Mouse (Mus musculus) left cerebral cortex, postnatal 14 days (tissue): ENCODE data around the gene Reln. TPM values are rescaled to one million over a fixed set of nuclear protein-coding genes. Genes with fewer than 3 reads are reported as not detected.

Source experiments
- DNase-seq, 2 experiments: peaks; one replicate each; pipeline ENCODE4 v3.0.0; 2021 to 2022; ENCODE audit warnings: low spot score in 2 of 2, mixed read lengths in 1 of 2
- intact Hi-C: fragments of 180-260 bp; cut with DNase I; formaldehyde crosslinking; loops from one replicate; pipeline ENCODE4 v1.15.1; 2025
- total RNA-seq, 2 experiments: library from RNA; stranded (reverse); gene quantifications; 2 replicates each; pipeline ENCODE4 v1.2.3; 2021

Reln gene
- total RNA-seq, 2 experiments from 2014 or later: 107 to 114 TPM

- DNase-seq: no peak
- intact Hi-C loops: no loop called here
Observed at GRCm38 (mm10) chr5:22253318-22253717, 91.2 kb downstream of the Reln start.

GRCm38 (mm10) chr5:22247850-22248249, 96.7 kb downstream of the Reln start:
- peak in 1 of 2 experiments; percentile 4 for DNase-seq
- intact Hi-C loops: no loop called here

GRCm38 (mm10) chr5:22245056-22245455, 99.4 kb downstream of the Reln start:
- intact Hi-C loops: no loop called here
- DNase-seq: peak; percentile 23

- intact Hi-C loops: no loop called here
- no peak for DNase-seq
Observed at GRCm38 (mm10) chr5:22243538-22243937, 101.0 kb downstream of the Reln start.

GRCm38 (mm10) chr5:22241560-22241959, 102.9 kb downstream of the Reln start:
- intact Hi-C loops: no loop called here
- no peak for DNase-seq

- no peak for DNase-seq
- intact Hi-C loops: no loop called here
Observed at GRCm38 (mm10) chr5:22236801-22237200, 107.7 kb downstream of the Reln start.

GRCm38 (mm10) chr5:22224515-22224914, 120.0 kb downstream of the Reln start:
- no peak for DNase-seq
- intact Hi-C loops: no loop called here

GRCm38 (mm10) chr5:22223940-22224339, 120.6 kb downstream of the Reln start:
- no peak for DNase-seq
- intact Hi-C loops: no loop called here

- intact Hi-C loops: no loop called here
- peak in 1 of 2 experiments; percentile 4 for DNase-seq
Observed at GRCm38 (mm10) chr5:22208311-22209021, 136.0 kb downstream of the Reln start.

- intact Hi-C loops: no loop called here
- DNase-seq: no peak
Observed at GRCm38 (mm10) chr5:22197926-22198325, 146.6 kb downstream of the Reln start.

- no peak for DNase-seq
- intact Hi-C loops: no loop called here
Observed at GRCm38 (mm10) chr5:22196891-22197290, 147.6 kb downstream of the Reln start.

GRCm38 (mm10) chr5:22196476-22196875, 148.0 kb downstream of the Reln start:
- intact Hi-C loops: no loop called here
- no peak for DNase-seq

GRCm38 (mm10) chr5:22195352-22195941, 149.1 kb downstream of the Reln start:
- no peak for DNase-seq
- intact Hi-C loops: no loop called here

- DNase-seq: no peak
- intact Hi-C loops: no loop called here
Observed at GRCm38 (mm10) chr5:22191784-22192183, 152.7 kb downstream of the Reln start.

GRCm38 (mm10) chr5:22190333-22190732, 154.2 kb downstream of the Reln start:
- intact Hi-C loops: no loop called here

GRCm38 (mm10) chr5:22187599-22187998, 156.9 kb downstream of the Reln start:
- intact Hi-C loops: no loop called here
- no peak for DNase-seq

More at GRCm38 (mm10) chr5:22190333-22190732, 154.2 kb downstream of the Reln start:
- DNase-seq: no peak

GRCm38 (mm10) chr5:22176480-22176879, 168.0 kb downstream of the Reln start:
- intact Hi-C loops: no loop called here
- DNase-seq: no peak

- intact Hi-C loops: no loop called here
- no peak for DNase-seq
Observed at GRCm38 (mm10) chr5:22171336-22171735, 173.2 kb downstream of the Reln start.

- intact Hi-C loops: no loop called here
- no peak for DNase-seq
Observed at GRCm38 (mm10) chr5:22164060-22164934, 180.2 kb downstream of the Reln start.

- intact Hi-C loops: no loop called here
- DNase-seq: no peak
Observed at GRCm38 (mm10) chr5:22160935-22161334, 183.6 kb downstream of the Reln start.
